Mouse (Mus musculus) heart, postnatal 0 days (tissue): Measurements from ENCODE around the gene Itga1.

Experiments used
- CTCF ChIP-seq: IDR thresholded peaks from 2 replicates; pipeline ENCODE4 v1.5.1; 2016; ENCODE audit warnings: antibody characterized with exemption, control low read depth, low read depth
- EP300 ChIP-seq: IDR thresholded peaks from 2 replicates; pipeline ENCODE4 v1.6.1; 2016; ENCODE audit warnings: antibody characterized with exemption, low read depth

- no peak for TF ChIP-seq CTCF
- TF ChIP-seq EP300, result no peak
Measured at GRCm38 (mm10) chr13:115116930-115117621, 15.3 kb upstream of the Itga1 start.
